Mouse (Mus musculus) ovary, postnatal 14 days (tissue): ENCODE data around the gene Zc3h8.
A peak's percentile ranks its signal among the peaks of the same experiment; 100 is the strongest.

ENCODE experiments used
- DNase-seq: peaks from one replicate; pipeline ENCODE4 v3.0.0; 2022; ENCODE audit warnings: low spot score

Gene Zc3h8

DNA sequence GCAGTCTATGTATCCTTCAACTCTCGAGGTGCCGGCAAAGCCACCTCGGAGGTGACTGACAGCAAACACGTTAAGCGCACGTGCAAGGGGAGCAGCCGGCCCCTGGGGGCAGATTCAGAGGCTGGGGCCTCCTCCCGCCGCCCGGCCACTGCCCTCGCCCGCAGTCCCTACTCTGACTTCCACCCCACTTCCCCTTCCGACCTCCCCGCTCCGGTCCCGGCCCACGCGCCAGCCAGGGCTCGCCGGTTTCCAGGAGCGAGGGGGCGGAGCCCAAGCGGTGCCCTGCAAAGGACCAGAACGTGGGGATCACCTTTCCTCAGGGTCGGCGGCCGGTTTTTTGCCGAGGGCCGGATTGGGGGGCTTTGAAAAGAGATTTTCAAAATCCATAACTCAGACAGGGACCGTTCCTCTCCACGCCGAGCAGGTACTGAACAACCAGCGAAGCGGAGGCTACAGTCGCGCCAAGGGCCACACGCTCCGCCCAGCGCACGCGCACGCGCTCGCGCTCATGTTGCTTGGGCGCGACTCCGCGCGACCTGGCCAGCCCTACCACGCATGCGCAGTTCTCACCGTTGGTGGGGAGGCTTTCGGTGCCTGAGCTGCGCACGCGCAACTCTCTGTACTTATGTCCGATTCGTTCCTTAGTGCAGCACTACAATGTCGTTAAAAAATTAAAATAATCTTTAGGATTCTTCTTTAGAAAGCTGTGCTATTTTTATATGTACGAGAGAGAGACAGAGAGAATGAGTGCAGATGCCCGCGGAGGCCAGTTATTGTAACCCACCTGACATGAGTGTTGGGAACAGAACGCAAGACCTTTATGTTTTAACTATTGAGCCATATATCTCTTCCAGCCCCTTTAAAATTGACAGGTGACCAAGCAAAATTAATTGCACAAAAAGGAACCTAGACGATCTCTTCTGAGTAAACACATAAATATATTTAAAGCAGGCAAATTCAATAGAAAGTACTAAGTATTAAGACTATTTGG lies at the start of gene Zc3h8:
Gene Zc3h8 (minus strand): TSS at position 540 of the 991 bp plus-strand sequence.
- peak; percentile 94 for DNase-seq

DNA sequence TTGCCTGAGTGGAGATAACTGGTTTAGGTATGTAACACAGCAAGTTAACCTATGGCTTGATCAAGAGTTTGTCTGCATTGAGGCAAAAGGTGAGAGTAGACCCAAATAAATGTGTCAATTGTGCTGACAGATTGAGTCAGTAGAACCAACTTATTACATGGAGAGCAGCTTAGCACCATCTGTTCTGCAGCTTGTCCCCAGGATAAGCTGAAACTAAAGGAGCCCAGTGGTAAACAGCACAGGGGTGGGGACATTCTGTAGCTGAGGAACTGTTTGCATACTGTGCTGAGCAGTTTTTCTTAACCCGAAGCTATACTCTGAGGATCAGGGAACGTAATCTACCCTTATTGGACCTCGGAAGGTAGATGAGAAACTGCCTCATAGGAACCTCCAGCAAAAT lies 40.9 kb upstream of the Zc3h8 start:
- DNase-seq = no peak

DNA sequence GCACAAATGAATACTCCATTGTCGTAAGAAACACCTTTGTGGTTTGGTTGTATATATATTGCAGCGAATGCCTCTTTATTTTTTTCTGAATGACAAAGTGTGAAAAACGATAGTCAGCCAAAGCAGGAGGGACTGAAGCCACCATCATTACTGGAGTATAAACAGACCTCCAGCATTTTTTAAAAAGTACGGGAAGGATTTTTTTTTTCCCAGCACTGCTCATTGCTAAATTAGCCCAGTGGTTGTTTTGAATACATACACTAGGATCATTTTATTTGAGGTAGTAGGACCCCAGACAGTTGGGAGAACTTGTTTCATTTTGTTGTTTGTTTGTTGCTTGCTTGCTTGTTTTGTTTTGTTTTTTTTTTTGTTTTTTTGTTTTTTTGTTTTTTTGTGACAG lies 31.7 kb upstream of the Zc3h8 start:
- no peak for DNase-seq

DNA sequence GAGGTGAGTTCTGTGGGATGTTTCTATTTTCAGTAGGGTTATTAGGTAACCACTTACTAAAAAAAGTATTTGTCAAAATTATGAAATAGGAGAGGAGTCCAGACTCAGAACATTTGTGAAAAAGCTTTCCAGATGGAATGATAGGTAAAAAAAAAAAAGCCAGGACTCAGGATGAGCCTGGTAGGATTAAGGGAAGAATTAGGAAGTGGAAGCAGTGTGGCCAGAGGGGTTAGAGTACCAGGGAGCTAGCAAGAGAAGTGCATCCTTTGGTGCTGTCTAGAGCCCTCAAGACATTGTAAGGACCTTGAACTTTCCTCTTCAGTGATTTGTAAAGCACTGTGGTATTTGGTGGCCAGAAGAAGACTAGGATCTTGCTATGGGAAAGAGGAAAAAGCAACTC lies 28.4 kb upstream of the Zc3h8 start:
- DNase-seq = no peak

DNA sequence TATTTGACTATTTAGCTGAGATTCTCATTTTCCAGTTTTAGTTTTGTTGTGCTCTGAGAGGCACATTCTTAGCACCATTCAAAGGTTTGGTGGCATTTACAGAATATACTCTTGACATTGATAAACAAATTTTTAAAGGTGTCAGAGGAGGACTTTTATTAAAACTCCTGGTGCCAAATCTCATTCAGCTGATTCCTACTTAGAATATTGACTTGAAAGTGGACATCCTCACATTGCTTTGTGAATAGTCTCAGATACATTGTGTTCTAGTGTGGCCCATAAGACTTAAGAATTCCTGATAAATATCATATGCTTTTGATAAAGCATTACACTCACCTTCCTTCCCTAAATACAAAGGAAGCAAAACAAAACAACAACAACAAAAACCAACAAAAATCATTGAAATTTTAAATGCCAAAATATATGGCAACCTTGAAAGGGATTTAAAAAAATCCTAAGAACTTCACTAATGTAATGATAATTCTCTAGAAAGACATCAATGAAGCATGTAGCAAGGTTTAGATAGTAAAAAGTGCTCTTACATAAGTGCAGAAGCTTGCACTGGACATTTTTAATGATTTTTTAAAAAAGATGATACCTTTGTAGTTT lies 24.7 kb upstream of the Zc3h8 start:
- no peak for DNase-seq

DNA sequence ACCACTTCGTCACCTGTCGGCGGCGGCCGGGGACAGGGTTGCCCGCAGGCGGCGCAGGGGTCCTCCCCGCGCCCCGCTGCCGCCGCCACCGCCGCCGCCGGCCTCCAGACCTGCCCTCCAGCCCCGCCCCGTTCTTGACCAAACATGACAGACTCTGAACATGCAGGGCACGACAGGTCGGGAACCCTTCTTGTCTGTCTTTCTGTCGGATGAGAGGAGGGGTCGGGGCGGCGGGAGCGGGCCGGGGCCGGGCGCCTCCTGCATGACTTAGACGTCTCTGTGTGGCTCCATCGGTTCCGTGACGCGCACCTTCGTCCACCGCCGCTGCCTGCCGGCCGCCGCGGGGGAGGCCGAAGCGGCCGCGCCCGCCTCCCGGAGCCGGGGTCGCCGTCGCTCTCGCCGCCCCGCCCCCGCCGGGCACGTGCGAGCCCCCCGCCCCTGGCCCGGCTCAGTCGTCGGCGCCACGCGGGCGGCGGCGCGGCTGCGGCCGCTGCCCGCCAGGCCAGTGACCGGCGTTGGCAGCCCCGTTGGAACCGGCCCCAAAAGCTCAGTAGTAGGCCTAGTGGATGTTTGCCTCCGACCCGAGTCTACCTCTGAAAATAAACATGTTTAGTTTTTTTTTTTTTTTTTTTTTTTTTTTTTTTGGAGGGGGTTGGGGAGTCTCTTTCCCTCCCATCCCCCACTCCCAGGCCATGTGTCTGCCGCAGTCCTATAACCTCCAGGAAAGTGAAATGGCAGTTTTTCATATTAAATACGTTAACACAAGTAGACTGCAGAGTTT lies 24.0 kb upstream of the Zc3h8 start, which contains the start of gene Gm10762:
Gene Gm10762 (minus strand): TSS at position 65 of the 781 bp plus-strand sequence.
- peak; percentile 58 for DNase-seq

DNA sequence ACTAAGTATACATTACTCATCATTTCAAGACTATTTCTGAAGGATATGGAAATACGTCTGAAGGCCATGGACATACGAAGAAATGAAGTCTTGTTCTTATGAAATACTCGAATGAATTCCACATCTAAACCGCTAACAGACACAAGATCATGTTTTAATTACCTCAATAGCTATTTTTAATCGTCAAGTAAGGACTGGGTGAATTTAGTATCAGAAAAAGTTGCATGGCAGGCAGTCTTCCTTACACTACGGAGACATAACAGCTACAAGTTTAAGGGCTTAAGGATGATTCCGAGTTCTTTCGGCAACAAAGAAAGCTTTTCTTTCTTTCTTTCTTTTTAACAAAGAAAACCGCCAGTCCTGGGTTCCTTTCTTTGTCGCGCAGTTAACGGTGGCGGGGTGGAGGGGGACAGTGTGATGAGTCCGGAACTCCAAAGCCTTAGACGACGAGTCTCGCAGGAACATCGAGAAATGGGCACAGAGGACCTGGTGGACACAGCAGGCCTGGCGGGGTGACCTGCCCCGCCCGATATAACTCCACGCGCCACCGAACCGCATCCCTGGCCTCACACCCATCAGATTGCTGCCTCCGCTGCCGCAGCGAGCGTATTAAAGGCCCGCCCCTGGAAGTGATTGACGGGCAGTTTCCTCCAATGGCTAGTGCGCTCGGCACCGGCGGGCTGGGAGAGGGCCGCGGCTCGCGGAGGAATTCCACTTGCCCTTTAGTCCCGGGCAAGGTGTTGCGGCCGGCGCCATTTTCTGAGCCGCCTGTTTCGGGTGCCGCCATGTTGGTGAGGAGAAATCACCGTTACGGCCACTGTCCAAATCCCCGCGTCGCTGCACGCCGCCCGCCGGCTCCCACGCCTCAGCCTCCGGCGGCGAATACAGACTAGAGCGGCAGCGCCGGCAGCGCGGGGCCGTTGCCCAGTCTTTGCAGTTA lies 23.0 kb upstream of the Zc3h8 start, which contains the start of gene Zc3h6:
Gene Zc3h6 (plus strand): TSS at position 762 of the 940 bp plus-strand sequence.
- peak; percentile 99 for DNase-seq

DNA sequence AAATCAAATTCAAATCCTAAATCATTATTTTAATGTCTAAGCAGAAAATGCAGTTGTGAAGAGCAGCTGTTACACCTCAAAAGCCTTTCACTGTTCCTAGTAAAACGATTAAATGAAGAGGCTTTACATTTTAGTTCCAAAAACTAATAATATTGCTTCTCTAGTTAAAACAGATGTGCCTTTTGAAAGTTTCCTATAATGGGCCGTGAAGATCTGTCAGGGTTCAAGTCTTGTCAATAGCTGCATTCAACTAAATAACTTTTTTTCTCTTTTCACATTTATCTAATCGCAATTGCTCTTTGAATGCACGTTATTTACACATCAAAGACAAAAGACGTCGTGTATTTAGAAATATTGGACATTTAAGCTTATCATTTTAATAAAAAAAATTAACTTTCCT lies 22.4 kb upstream of the Zc3h8 start:
- DNase-seq = no peak

DNA sequence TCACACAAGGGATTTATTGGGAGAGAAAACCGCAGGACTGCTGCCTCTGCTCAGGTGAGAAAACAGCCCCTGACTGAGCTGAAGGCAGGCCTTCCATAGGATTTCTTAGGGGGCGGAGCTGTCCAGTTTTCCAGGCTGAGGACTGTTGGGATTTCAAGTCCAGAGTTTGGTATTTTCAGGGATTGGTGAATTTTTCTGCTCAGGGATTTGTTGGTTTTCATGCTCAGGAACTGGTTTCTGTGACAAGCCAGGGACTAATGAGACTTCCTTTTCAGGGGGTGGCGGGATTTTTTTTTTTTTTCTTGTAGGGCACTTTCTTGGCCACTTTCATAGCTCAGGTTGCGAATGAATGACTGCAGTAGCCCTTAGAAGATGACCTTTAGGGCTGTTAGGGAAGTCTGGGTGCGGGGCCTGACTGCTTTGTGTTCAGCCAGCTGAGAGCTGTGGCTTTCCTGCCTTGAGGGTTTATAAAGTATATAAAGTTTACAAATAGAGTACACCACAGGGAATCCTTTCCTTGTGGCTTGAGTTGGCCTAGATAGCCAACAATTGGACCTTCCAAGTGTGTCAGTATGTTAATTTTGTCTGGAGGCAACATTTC lies 21.7 kb upstream of the Zc3h8 start:
- DNase-seq = no peak

DNA sequence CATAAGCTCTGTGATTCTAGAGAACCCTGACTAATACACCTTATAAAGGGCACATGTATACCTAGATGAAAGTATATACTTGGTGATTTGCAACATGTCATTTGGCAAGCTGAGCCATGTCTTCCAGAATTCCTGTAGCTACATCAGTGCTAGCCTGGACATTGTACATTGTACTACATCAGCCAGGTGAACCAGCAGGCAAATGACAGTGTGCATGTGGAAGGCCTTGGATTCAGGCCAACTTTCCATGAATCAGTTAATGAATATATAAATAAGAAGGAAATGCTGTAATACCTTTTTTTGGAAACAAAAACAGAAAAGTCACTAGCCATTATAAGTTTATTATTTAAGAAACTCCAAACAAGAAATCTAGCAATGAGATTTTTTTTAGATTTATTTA lies 10.3 kb upstream of the Zc3h8 start:
- DNase-seq = no peak

DNA sequence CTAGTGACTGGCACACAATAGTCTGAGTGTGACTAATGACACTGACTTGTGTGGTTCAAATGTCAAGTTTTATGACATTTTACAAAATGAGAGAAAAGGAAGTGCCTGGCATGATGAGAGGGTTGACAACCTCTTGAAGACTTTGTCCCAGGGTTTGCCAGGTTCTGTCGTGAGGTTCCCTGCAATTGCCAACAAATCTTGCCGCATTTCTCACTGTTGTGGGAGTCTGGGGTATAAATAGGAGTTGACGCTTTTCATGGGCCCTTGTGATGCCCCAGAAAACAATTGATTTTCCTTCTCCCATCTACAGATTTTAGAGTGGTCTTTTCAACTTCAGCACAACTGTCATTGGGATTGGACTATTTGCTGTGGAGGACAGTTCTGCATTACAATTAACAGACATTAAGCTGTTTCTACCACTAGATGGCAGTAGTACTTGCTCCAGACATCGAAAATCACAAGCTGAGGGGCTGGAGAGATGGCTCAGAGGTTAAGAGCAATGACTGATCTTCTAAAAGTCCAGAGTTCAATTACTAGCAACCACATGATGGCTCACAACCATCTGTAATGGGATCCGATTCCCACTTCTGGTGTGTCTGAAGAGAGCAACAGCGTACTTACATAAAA lies 4.2 kb upstream of the Zc3h8 start:
- DNase-seq = no peak

DNA sequence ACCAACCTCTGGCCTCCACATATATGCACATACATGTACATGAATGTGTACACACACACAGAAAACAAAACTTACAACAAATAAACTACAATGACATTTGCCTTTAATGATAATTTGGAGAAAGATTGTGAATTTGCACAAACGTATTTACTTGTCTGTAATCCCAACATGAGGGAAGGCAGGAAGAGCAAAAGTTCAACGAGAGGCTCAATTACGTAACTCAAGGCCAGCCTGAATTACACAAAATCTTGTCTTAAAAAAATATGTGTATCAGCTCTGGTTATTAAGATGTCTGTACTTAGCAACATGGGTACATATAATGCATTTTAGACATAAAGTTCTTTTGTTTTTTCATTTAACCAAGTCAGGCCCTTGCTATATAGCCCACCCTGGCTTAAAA lies 7.6 kb downstream of the Zc3h8 start:
- DNase-seq = no peak

DNA sequence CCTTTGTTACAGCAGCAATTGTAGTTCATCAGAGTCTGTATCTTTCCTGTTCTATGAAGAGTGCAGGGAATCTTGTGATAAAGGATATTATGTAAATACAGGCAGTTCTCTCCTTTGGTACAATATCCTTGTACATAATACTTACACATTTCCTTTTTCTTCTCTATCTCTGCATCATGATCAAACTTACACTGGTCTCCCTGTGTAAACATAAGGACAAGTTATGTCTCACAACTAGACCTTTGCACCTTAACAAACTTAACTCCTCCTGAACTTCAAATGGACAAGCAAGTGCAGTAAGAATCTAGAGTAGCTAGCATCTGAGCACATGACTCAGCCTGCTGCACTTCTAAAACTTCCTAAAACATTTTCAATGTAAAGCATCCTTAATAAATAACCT lies 13.2 kb downstream of the Zc3h8 start:
- DNase-seq = no peak

DNA sequence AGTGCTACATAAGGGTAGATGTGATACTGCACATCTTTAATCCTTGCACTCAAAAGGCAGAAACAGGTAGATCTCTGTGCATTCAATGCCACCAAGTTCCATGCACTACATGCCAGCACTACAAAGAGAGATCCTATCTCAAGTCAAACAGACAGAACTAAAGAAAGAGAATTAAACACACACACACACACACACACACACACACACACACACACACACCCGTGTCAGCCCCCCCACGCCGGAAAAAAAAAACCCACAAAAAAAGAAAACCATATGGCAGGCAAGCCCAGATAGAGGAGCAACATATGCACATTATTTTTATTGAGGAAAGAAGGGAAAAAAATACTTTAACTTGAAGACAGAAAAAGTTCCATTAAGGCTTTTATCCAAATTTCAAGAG lies 15.4 kb downstream of the Zc3h8 start:
- no peak for DNase-seq

DNA sequence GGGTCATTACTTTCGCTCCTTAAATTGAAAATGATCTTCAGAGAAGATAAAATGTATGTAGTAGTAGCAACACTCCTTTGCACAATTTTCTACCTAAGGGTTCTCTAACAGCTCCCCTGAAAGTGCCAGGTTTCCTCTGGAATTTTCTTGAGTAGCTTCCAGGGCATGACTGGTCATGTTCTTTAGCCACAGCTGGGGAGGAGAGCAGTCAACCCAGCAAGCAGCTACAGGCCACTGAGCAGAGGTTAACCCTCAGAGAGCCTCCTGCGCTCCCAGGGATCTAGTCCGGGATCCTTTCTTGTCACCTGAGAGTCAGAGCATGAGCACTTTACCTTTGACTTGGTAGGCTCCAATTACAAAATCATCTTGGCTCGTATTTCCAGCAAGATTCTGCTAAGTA lies 19.1 kb downstream of the Zc3h8 start:
- no peak for DNase-seq

DNA sequence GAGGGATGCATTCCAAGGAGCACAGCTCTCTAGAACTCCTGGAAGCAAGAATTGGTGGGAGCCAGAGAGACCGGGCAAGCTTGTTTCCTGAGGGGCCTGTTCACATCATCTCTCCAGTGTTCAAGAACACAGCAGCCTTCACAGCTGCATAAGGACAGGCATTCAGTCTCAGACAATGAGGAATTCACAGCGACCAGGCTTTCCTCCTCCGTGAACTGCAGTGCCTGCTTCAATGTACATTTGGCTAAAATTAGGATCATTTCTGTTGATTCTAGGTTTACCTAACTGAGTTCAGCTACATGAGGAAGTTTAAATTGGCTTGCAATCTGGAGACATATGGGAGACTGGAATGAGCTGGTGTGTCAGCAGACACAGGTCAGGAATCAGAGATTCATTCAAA lies 27.3 kb downstream of the Zc3h8 start:
- no peak for DNase-seq

DNA sequence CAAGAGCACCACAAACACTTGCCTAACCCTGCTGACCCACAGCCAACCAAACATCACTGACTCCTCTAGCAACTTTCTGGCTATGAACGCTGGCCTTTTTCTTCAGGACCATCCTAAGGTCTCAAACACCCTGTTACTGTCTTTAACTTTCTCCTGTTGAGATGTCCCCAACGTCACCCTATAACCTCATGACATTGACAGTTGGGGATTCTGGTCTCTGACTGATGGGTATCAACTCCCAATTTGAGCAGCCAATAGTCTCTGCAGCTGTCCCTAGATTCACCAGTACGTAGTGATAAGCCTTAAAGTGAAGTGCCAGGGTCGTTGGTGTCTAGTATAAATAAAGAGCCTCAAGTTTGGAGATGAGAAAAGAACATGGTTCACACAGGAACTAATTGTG lies 28.9 kb downstream of the Zc3h8 start:
- no peak for DNase-seq

DNA sequence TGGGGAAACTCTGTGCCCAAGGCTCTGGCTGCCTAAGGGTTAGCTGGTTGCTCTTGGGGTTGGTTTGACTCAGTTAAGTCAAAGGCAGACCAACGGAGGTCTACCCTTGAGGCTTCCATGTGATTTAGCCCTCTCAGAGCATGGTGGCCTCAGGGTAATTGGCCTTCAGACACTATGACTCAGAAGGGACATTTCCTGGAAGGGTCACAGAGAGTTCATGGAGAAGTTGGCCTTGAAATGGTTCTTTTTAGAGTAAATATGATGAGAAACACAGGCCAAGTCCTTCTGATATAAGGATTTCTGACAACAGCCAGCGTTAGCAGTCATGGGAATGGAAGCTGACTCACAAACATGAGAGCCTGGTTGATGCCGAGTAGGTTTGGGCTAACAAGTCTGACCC lies 40.2 kb downstream of the Zc3h8 start:
- no peak for DNase-seq

DNA sequence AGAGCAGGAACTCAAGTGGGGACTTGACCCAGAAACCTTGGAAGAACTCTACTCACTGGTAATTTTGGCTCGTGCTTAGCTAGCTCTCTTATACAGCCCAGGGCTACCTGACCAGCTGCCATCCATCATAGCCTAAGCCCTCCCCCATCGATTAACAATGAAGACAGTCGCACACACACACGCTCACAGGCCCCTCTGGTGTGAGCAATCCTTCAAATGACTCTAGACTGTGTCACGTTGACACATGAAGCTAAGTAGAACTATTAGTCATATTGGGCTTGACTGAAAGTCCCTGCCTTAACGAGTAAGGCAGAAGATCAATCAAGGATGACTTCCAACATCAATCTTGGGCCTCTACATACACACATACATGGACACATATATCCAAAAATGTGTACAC lies 41.0 kb downstream of the Zc3h8 start:
- DNase-seq = no peak

DNA sequence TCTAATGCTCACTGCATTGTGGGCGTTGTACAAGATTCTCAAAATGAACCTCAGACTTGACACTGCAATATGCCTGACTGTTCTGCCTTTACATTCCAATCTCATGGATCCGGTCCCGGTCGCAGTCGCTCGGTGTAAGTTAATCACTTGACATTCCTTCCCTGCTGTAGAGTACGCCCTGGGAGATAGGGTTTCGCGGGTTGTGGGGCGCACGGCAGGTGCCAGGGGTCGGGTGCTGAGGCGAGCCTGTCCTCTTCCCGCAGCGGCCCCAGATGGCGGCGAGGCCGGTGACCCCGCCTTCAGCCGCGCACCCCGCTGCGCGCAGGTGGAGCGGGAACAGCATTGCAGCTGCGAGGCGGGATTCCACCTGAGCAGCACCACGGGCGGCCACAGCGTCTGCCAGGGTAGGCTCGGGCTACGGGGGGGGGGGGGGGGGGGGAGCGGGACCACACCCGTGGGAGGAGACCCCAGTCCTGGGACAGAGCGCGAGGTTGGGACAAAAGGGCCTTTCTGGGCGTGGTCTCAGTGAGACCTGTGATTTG lies 51.6 kb downstream of the Zc3h8 start:
- DNase-seq = no peak
